Mouse (Mus musculus) spleen, adult 10 weeks (tissue): Measurements from ENCODE around the gene Exosc6. TPM values are rescaled to one million over a fixed set of nuclear protein-coding genes. Genes with fewer than 3 reads are reported as not detected.

Source experiments
- polyA plus RNA-seq: library from polyadenylated mRNA; stranded (reverse); fragments of 350-450 nt; fragmentation: Illumina TruSeq; extraction: RNeasy Lipid Tissue Mini Kit (QIAGEN cat#74804); gene quantifications from one replicate; pipeline ENCODE4 v1.2.3, GENCODE M21; 2015; ENCODE audit warnings: low replicate concordance; ENCODE audit not compliant: insufficient read depth

Gene Exosc6
- 6.0 TPM for polyA plus RNA-seq

GRCm38 (mm10) chr8:111056158-111056663 lies at the start of gene Exosc6:
Exosc6 (plus strand) TSS chr8:111056339.

GRCm38 (mm10) chr8:111031572-111031971 lies 24.6 kb upstream of the Exosc6 start, which contains the start of gene Ddx19b:
Ddx19b (minus strand) TSS chr8:111031751.

GRCm38 (mm10) chr8:111032916-111033315 lies 23.2 kb upstream of the Exosc6 start, which contains the start of gene Aars:
Aars (plus strand) TSS chr8:111033144.

GRCm38 (mm10) chr8:111092326-111092725 lies 36.2 kb downstream of the Exosc6 start, which contains the start of gene Clec18a:
Clec18a (minus strand) TSS chr8:111092426.

GRCm38 (mm10) chr8:111093865-111094718 lies 38.0 kb downstream of the Exosc6 start, which contains the start of gene Pdpr:
Pdpr (plus strand) TSS chr8:111094630.

Other genes starting within 250 kb of the Exosc6 start
- gene Cog4, start 209.7 kb upstream of the Exosc6 start, polyA plus RNA-seq, result 33.9 TPM
- gene Sf3b3, start 209.6 kb upstream of the Exosc6 start, polyA plus RNA-seq, result 111 TPM
- 4.3 TPM for gene Fuk, start 153.9 kb upstream of the Exosc6 start, polyA plus RNA-seq
- gene St3gal2, start 136.4 kb upstream of the Exosc6 start, polyA plus RNA-seq, result 7.1 TPM
- 45.2 TPM for gene Ddx19a, start 58.5 kb upstream of the Exosc6 start, polyA plus RNA-seq
- 18.4 TPM for gene Ddx19b, start 24.6 kb upstream of the Exosc6 start, polyA plus RNA-seq
- gene Aars, start 23.2 kb upstream of the Exosc6 start, polyA plus RNA-seq, result 20.9 TPM
- gene Clec18a, start 36.1 kb downstream of the Exosc6 start, polyA plus RNA-seq, result not detected
- 22.5 TPM for gene Pdpr, start 38.3 kb downstream of the Exosc6 start, polyA plus RNA-seq
- 51.2 TPM for gene Glg1, start 202.9 kb downstream of the Exosc6 start, polyA plus RNA-seq
- gene Rfwd3, start 243.9 kb downstream of the Exosc6 start, polyA plus RNA-seq, result 55.1 TPM